Mouse (Mus musculus): ENCODE data around the gene Zfp697.

DNA sequence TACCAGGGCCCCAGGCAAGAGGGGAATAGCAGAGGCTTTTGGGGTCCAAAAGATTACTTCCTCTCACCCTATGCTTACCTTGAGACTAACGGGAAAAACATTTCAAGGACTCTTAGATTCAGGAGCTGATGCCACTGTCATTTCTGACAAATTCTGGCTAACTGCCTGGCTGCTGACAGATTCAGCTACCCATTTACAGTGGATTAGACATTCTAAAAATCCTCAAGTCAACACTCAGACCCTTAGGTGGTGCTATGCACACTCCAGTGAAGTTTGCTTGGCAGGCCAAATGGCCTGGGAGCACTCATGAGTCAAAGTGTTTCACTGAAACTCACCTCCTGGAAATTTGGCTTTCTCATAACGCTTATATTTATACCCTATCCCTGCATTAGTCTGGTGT lies 344.0 kb downstream of the Zfp697 start:
- no peak for TF ChIP-seq GATA1 (IDR thresholded peaks at IDR 0.05; ENCODE audit: borderline replicate concordance, low read length)
- TF ChIP-seq FLI1 (IDR thresholded peaks at IDR 0.05; ENCODE audit: low read length), result no peak

All from megakaryocyte, embryonic 14.5 days (primary cell).